Mouse (Mus musculus): Measurements from ENCODE around the gene Inhbb. TPM values are rescaled to one million over a fixed set of nuclear protein-coding genes. Genes with fewer than 3 reads are reported as not detected.

The Inhbb gene
- total RNA-seq, 2 experiments from 2014 or later: 10.6 to 11.7 TPM

- intact Hi-C loops (cut with DNase I): no loop called here
- DNase-seq: peak; percentile 64
Measured at GRCm38 (mm10) chr1:119388664-119389396, 33.2 kb downstream of the Inhbb start.

GRCm38 (mm10) chr1:119386306-119386705, 35.7 kb downstream of the Inhbb start:
- intact Hi-C loops (cut with DNase I): no loop called here
- DNase-seq: no peak

DNA sequence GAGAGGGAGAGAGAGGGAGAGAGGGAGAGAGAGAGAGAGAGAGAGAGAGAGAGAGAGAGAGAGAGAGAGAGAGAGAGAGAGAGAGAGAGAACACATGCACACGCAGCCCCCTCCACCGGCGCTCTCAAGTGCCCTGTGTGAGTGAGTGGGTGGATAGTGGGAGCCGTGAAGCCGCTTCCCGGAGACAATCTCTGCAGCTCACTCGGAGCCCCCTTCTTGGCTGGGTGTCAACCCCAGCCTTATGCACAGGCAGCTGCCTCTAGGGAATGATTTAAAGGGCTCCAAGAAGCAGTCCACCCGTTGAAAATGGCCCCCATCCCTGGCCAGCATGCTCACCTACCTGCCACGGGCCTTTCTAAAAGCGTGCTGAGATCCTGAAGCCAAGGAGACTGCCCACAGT, 38.1 kb downstream of the Inhbb start:
- DNase-seq: peak; percentile 19
- intact Hi-C loops (cut with DNase I): no loop called here

DNA sequence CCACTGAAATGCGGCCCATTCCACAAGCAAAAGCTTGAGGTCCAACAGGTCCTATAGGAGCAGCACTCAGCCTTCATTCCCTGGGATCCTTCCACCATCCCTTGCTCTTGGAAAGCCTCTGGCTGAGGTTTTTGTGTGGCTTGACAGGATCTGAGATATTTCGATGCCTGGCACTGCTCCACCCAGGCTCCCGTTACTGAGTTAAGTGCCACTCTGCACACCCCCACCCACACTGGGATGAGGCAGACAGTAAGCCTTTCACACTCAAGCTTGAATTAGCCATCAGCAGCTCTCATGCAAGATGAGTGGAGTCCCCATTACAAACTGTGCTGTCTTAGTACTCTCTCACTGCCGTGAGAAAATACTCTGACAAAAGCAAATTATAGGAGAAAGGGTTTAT, 41.4 kb downstream of the Inhbb start:
- no peak for DNase-seq
- intact Hi-C loops (cut with DNase I): no loop called here

DNA sequence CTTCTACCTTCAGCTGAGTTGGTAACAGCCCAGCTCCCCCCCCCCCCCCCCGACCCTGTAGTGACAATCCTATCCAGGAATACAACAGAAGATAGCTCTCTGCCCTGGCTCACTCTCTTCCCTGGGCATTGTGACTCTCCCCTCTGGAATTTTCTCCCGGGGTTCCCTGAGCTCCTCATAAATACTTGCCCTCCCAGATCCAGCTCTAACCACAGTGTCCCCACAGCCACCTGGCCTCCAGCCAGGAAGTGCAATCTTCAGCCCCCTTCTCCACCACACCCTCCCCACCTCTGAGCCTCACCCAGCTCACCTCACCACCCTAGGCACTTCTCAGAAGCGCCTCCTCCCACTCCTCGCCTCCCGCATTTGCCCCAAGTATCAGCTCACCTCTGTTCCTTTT, 46.7 kb downstream of the Inhbb start:
- intact Hi-C loops (cut with DNase I): no loop called here
- no peak for DNase-seq

DNA sequence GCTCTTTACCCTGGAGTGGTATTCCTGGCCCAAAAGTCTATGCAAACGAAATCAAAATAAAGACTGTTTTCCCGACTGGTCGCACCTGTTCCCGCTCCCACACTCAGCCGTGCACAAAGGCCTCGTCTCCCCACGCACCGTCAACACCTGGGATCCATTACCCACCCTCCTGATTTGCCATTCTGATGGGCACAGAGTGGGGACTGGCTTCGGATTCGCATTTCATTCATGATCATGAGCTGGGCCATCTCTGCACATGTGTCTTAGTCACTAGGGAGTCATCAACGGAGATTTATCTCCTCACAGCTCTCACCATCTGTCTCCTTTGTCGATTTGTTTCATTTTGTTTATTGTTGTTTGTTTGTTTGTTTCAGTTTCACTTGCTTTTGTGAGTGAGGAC, 54.5 kb downstream of the Inhbb start:
- no peak for DNase-seq
- intact Hi-C loops (cut with DNase I): no loop called here

GRCm38 (mm10) chr1:119366315-119366714, 55.7 kb downstream of the Inhbb start:
- no peak for DNase-seq
- intact Hi-C loops (cut with DNase I): no loop called here

Other genes with a start within 250 kb of the Inhbb start
- 10 to 100 TPM; 42.5 to 43.0 TPM for gene Ralb, start 82.5 kb upstream of the Inhbb start, total RNA-seq (2021)
- 10 to 100 TPM; 14.1 to 15.3 TPM for gene Tmem185b, start 103.9 kb upstream of the Inhbb start, total RNA-seq (2021)
- 10 to 100 TPM; 10.5 to 11.5 TPM for gene Epb41l5, start 226.8 kb upstream of the Inhbb start, total RNA-seq (2021)